Mouse (Mus musculus) right cerebral cortex, postnatal 25 days (tissue): ENCODE data around the gene Kif24.

ENCODE experiments used
- DNase-seq: peaks from one replicate; pipeline ENCODE4 v3.0.0; 2022

Gene Kif24

DNA sequence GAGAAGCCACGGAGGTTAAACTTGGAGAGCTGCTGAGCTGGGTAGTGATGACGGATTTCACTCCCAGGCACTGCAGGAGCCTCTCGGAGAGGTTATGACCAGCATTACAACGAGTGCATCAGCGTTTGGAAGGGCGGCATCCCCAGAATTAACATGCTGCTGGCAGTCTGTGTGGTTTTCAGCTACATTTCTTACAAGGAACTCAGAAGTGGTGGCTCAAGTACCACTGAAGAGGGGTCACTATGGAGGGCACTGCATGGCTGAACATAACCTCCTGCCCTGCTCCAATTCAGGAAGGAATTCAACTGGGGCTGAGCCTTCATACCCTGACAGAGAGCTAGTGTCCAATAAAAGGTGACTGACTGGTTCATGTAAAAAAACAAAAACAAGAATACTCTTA is 66.3 kb downstream of the Kif24 start:
- DNase-seq = no peak

DNA sequence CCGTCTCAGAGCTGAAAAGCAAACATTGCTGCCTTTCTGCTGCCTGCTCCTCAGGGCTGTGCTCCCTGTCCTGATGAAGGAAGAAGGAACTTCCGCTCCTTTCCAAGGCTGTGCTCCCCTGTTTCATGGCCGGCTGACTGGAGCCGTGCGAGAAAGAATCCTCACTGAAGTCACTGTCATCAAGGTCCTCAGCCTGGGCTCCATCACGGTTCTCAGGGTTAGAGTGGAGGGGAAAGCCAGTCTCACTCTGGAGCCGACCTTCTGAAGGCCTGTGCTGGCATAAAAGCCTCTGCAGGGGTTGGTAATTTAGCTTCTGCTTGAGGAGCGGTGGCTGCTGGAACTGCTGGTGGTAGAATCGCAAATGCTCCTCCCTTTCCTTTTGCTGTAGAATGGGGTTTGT is 70.0 kb downstream of the Kif24 start:
- no peak for DNase-seq

GRCm38 (mm10) chr4:41391015-41391414 is 73.7 kb downstream of the Kif24 start:
- DNase-seq = no peak

GRCm38 (mm10) chr4:41390122-41390521 is 74.6 kb downstream of the Kif24 start:
- DNase-seq = peak; percentile 73

DNA sequence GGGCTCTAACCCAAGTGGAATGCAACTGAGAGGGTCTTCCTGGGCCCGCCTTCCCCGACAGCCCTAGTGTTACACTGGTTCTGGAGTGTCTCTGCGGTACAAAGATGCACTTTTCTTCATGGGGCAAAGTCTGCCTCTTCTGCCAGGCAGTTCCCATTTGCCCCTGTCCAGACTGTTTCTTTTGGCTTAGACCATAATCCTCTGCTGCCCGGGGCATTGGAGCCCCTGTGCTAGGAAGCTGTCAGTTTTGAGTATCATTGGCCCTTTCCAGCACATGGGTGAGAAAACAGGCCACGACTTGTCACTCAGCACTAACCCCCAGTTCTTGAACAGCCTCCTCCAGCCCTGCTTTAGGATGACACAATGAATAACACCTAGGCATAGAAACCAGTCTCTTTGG is 75.4 kb downstream of the Kif24 start:
- no peak for DNase-seq

GRCm38 (mm10) chr4:41388616-41389015 is 76.1 kb downstream of the Kif24 start:
- DNase-seq = no peak

- DNase-seq = no peak
These were observed 76.8 kb downstream of the Kif24 start for GRCm38 (mm10) chr4:41387755-41388469.

DNA sequence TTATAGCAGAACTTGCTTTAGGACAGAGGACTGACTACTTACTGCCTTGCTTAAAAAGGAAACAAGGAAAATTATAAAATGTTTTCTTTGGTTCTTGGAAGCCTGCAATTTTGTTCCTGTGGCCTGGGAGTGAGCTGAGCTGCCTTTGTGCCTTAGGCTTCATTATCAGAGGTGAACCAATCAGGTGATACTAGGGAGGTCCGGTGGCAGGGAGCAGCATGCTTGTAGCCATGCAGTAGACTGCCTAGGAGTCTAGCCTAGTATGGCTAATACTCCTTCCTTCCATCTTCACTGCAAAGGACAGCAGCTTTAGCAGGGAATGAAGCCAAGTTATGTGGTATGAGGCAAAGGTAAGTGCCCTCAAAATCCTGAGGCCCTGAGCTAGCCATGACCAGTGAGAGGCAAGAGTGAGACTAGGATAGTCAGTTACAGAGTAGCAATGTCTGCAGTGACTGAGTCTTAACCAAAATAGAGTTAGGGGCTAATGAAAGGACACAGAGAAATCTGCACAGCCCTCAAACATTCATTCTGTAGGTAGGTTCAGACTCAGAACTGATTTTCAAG is 78.2 kb downstream of the Kif24 start:
- no peak for DNase-seq

- no peak for DNase-seq
These were observed 83.3 kb downstream of the Kif24 start for GRCm38 (mm10) chr4:41381213-41381950.

- DNase-seq = no peak
These were observed 87.1 kb downstream of the Kif24 start for GRCm38 (mm10) chr4:41377567-41377966.

DNA sequence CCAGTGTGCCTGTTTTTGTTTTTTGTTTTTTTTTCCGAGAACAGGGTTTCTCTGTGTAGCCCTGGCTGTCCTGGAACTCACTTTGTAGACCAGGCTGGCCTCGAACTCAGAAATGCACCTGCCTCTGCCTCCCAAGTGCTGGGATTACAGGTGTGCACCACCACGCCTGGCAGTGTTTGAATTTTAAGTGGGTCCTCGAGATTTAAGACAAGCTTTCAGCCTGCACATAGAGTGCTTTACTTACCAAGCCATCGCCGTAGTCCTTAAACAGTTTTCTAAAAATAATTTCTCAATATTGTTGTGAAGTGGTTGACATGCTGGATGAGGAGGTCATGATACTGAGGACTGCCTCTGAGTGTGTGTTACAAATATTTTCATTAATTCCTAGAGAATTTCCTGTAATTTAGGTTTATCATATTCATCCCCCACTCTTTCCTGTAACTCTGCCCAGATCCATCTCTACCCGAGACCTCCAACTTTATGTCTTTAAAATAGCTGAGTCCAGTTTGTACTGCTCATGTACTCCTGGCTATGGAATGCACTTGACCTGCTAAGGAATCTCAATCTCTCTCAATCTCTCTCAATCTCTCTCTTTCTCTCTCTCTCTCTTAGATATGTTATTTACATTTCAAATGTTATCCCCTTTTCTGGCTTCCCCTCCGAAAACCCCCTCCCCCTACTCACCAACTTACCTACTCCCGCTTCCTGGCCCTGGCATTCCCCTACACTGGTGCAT is 94.8 kb downstream of the Kif24 start:
- DNase-seq = no peak

DNA sequence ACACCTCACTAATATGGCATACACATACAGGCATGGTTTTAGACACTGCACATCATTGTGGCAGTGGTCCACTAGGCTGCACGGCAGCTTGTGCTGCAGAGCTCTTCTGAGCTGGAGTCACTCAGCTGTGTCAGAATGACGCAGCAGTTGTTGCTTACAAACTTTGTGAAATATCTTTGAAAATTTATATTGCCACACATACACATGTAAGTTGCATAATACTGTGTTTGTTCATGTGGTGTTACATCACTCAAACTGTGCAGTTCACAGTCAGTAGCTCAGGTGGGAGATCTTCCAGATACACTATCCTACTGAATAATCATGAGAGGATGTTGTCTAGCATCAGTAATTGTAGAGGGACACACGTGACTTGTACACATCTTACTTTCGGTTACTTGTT is 96.5 kb downstream of the Kif24 start:
- DNase-seq = no peak

DNA sequence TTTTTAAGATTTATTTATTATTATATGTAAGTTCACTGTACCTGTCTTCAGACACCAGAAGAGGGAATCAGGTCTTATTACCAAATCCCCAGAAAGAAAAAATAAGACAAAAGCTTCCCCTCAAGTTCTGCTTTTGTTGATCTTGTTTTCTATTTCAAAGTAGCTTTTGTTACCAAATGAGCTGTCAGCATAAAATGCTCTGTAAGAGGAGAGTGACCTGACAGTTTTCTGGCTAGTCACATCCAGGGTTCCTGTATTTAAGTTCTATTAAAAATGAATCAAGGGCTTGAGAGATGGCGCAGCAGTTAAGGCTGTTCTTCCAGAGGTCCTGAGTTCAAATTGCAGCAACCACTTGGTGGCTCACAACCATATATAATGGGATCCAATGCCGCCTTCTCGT is 103.6 kb downstream of the Kif24 start:
- DNase-seq = no peak

GRCm38 (mm10) chr4:41359358-41359757 is 105.3 kb downstream of the Kif24 start:
- DNase-seq = no peak

- DNase-seq = no peak
These were observed 106.0 kb downstream of the Kif24 start for GRCm38 (mm10) chr4:41358669-41359068.

- no peak for DNase-seq
These were observed 107.5 kb downstream of the Kif24 start for GRCm38 (mm10) chr4:41357154-41357553.

DNA sequence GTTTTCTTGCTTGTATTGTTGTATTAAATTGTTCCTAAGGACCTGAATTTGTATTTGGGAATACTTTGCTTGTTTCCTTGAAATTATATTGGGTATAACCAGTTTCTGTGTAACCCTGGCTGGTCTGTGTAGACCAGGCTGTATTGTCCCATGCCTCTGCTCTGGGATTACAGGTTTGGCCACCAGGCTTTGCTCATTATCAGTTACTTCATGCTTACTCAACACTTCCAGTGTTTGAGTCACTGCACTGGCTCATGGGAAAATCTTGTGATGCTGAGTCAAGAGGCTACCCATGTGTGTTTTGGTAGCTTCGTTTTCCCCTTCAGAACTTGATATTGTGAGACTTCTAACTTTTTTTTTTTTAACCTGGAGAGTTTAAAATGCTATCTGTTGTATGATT is 111.4 kb downstream of the Kif24 start:
- DNase-seq = no peak

DNA sequence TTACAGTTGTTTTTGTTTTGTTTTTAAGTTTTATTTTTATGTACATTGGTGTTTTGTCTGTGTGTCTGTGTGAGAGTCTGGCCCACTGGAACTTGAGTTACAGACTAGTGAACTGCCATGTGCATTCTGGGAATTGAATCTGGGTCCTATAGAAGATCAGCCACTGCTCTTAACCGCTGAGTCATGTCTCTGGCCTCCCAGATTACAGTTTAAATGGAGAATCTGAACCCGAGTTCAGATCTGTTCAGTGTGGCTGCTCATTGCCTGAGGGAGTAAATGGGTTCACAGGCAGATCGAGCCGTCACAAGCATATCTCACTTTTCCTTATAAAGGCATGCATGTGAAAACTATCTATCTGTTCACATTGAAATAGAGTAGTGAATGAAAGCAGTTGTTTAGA is 111.9 kb downstream of the Kif24 start:
- DNase-seq = no peak

DNA sequence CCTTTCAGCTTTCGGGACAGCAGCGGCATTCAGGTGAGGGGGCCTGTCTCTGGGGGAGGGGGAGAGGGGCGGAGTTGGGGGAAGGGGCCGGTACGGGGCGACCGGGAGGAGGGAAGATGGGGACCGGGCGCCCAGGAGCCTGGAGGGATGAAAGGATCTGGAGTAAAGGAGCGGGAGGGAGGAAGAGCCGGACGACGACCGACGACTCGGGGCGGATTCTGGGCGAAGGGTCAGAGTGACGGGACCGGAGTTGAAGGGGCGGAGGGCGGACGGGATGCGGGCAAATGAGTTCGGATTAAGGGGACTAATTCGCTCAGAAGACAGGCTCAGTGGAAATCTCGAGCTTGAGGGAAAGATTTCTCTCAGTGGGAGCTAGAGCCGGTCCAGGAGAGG is 115.5 kb downstream of the Kif24 start:
- DNase-seq = no peak

DNA sequence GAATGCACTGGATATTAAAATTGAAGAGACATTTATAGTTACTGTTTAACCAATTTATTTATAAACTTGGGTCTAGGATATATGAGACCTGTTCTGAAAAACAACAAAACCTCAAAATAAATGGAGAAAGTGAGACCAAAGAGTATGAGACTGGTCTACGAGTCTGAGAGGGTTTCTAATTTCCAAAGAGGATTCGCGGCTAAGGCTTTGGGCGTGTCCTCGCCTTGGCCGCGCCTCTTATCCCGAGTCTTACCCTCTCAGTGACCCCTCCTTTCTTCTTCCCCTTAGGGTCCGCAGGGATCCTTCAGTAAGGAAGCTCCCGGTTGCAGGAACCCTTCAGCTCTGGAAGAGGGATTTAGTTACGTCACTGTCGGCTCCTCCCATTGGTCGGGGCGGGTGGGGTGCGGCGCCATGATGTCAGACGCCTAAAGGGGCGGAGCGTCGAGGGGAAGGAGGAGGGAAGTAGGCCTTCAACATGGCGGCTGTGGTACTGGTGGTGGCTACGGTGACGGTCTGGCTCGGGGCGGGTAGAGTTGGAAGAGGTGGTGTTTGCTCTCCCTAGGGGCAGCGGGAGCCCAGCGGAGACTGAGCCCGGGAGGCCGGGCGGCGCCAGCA is 116.0 kb downstream of the Kif24 start, which contains the start of gene Ubap1:
TSS of gene Ubap1 (plus strand) at position 413 of the 615 bp plus-strand sequence.
- peak; percentile 89 for DNase-seq

GRCm38 (mm10) chr4:41347839-41348238 is 116.8 kb downstream of the Kif24 start:
- no peak for DNase-seq

DNA sequence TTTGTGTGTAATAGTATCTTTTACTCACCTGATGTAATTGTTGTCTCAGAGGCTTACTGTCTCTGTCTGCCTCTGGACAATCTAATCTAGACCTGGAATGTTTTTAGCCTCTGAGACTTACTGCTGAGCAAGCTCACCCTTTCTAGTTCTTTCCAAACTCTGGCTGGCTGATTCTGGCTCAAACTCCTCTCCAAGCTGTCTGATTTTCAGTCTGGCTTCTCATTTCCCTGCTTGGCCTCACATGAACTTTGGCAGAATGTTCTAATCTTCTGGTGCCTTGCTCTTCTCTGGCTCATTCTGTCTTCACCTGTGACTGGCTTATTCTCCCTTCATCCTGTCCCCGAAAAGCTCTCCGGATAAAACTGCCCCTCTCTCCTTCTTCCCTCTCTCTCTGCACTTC is 118.7 kb downstream of the Kif24 start:
- no peak for DNase-seq
